Mouse (Mus musculus) ovary, postnatal 36 days (tissue): ENCODE data around the gene Tob2.
A peak's percentile ranks its signal among the peaks of the same experiment; 100 is the strongest.

Experiments
- DNase-seq: peaks from one replicate; pipeline ENCODE4 v3.0.0; 2022; ENCODE audit warnings: low spot score, mixed read lengths

Gene Tob2

DNA sequence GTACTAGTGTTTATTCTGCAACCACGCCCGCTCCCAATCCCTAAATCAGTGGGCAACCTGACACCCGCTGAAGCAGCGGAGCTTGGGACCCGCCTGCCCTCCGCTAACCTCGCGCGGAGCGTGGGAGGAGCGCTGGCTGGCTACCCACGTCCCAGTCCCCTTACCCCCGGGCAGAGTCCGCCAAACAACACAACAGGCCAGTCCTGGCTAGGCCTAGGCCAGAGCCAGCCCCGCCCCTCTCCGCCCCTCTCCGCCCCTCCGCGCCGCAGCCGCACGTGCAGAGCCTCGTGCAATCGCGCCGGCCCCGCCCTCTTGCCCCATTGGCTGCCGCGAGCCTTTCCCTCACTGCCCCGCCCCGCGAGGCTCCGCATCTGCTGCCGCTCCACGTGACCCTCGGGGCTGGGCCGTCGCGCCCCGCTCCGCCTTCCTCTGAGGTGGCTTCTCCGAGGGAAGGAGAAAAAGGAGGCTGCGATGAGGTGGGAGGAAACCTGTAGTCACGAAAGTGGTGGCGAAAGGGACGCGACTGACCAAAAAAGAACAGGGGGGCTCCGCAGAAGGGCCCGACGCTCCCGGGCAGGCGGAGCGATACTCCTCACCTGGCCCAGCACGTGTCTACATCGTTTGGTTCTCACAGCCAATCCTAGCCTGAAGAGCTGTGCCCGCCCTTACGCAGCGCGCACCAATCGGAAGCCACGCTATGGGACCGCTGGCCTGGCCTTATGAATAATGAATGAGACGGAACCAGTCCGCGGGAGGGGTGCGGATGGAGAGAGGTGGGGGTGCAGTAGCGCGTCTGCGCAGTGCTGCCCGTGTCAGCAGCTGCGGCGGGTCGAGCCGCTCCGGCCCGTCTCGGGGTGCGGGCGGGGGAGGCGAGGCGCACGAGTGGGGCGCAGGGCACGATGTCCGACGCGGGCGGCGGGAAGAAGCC lies 47.7 kb downstream of the Tob2 start:
- DNase-seq: peak; percentile 98

DNA sequence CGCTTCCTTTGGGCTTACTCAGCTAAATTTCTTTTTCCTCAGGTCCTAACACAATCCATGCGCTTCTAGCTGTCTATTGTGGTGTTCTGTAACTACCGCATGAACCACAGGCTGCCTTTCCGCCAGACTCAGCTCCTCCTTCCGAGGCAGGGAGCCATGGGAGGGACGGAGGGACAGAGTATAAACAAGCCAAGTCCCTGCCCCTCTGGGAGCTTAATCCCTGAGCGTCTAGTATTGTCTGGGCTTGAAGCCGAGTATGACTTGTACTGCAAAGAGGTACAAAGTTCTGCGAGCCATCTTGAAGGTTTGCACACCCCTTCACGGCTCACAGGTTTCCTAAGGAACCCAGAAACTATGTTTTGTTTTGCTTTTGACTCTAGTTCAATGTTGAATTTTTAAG lies 48.4 kb downstream of the Tob2 start:
- peak; percentile 85 for DNase-seq

DNA sequence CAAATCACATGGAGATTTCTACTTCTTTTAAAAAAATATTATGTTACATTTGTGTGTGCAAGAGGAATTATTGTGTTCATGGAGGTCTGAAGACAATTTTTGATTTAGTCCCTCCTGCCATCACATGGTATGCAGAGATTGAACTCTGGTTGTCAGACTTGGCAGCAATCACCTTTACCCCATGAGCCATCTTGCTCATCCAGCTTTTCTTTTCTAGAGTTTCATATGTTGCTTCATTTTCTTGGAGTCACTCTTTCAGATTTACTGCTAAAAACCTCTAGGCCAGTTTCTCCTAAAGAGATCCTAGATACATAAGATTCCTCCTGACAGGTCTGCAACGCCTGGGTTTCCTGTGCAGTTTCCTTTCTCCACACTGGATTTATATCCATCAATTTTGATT lies 49.0 kb downstream of the Tob2 start:
- no peak for DNase-seq

DNA sequence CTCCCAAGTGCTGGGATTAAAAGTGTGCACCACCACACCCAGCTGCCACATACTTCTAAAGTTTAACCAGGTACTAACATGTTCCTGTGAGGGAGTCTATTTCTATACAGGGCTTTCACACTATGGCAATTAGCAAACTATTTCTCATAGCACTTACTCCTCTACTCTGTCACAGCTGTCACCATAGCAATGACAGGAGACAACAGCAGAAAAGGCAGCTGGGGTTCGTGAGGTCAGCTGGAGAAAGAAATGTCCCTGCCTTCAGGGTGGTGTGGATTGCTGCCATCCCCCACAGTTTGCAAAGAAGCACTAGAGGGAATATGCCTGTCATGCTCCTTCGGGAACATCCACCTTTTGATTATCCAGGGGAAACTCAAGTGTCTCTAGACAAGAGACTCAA lies 49.8 kb downstream of the Tob2 start:
- no peak for DNase-seq

DNA sequence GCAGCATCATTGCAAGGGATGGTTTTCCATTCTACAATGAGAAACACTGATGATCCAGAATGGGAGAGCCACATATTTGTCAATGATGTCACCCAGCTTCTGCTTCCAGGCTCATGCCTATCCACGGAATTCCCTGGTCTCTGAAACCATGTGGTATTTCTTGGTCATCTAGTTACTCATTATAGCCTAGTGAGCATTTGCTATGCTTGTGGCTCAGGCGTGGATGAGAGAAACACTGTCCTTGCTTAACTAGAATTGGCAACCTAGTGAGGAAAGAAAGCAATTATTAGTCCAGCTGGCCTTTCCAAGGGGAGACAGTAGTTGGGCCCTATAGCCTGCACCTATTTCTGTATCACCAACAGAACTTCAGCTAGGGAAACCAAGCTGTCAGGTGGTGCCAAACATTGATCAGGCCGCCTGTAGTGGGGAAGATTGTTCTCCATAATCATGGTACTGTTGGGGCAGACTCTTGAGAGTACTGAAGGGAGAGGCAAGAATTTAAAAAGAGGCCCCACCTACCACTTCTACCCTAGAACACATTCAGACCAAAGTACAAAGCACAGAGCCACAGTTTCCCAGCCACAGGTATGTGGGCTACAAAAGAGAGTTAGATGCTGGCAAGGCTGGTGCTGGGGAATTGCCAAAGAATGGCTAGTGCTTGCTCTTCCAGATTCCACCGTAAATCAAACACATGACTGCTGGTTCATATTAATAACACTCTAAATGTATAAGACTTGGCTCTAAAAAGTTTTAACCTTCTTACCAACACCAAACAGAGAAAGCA lies 51.8 kb downstream of the Tob2 start:
- DNase-seq: no peak

DNA sequence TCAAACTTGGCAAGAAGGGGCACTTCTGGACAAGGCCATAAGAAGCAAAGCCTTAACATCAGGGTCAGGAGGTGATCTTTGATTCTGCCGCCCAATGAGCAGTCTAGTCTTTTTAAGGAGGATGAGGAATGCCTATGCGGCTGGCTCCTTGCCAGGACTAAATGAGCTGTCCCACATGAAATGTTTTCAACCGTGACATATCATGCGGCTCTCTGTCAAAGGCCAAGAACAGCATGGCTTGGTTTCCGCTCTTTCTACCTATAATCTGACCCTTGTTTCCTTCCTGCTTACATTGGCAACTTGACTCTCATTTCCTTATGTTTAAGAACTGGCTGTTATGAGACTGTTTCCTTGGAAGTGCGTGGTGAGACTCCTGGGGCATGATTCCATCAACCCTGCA lies 53.0 kb downstream of the Tob2 start:
- no peak for DNase-seq

DNA sequence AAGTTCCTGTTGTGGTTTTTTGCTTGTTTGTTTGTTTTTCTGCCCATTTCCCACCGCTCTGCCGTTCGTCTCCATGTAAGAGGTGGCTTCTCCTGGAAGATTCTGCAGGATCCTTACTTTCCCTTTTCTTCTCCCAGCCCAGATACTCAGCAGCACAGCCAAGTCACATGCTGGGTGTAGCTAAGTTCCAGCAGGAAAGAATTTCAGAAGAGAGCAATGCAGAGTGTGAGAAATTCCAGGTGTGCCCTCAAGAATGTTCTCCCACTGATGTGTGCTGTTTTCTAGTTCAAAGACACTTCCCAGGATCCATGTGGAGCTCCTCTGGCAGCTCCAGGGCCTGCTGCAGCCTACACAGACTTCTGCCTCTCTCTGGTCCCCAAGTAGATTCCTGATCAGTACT lies 53.7 kb downstream of the Tob2 start:
- DNase-seq: no peak

DNA sequence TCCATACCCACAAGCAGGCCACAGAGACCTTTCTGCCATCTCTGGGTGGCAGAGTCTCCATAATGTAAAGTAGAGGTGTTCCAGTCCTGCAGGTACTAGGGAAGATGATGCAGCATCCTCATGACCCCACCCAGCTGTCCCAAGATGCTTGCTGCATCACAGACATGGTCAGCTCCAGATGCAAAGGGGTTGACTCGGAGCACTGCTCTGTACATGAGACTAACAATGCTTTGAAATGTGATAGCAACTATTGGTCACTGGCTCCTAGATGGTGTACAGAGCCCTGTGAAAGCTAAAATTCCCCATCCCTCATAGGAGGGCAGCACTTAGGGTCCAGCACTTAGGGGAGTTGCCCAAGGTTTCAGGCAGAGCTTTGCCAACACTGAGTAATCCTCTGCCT lies 54.4 kb downstream of the Tob2 start:
- DNase-seq: no peak

DNA sequence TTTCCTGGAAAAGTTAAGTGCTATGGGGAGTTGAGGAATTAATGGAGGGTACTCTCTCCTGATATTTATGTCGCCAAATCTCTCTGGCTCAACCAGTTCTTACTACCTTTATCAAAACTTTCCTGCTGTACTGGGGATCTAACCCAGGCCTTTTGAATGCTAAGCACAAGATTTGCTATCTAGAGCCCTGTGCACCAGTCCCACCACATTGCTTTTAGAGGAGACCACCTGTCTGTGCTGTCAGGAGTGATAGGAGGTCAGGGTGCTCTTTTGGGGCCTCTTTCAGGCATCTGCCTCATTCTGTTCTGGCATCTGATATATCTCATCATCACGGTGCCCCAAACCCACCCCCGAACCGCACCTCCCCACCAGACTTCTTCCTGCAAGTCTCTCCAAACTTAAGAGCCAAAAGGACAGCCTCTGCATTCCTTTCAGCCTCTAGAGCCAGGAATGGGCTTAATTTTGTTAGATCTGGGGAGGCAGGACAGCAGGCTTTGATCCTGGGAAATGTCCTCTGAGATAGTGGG lies 55.1 kb downstream of the Tob2 start:
- no peak for DNase-seq

DNA sequence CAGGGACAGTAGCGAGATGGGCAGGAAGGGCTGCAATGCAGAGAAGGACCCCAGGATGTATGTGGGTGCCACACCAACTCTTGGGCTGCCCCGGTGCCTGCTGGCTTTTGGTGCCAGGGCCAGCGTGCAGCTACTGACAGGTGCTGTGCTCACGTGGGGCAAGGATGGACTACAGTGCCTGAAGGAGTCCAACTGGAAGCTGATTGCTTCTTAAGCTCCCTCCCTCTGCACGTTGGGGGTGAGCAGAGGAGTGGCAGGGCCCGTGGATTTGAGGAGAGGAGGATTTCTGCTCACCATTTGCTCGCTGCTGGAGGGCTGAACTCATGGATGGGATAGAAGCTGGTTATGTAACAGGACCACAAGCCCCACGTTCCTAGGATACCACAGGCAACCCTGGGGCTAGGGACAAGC lies 55.6 kb downstream of the Tob2 start:
- DNase-seq: no peak

DNA sequence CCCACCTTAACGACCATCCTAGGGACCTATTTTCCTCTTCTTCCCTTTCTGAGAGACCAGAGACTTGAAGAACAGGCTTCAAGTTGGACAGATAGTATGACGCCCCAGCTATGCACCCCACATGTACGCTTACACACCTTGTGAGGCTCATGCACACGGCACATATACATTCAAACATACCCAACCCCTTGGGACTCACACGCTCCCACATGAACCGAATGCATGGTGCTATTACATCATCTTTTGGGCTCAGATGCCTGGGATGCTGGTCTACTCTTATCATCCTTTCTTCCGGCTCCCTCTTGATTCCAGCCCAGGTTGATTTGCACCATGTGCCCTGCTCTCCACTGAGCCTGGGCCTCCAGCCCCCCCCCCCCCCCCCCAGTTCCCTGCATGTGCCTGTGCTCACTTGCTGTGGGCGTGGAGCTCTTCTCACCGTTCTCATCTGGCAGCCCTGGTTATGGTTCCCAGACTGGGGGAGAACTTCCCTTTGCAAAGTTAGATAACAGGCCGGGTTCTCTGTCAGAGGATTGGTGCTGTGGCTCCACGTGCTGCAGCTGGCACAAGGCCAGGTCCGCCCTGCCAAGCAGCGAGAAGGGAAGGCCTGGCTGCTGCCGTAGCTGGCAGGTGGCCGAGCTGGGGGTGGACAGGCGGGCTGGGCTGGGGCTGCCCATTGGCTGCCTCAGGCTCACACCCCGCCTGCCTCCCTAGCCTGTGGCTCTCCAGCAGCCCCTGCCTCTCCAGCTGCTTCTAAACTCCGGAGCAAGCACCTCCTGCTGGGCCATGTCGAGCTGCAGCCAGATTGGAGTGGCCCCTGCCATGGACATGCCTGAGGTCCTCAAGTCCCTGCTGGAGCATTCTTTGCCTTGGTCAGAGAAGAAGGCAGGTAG lies 56.4 kb downstream of the Tob2 start, which contains the start of gene Tef:
Gene Tef (plus strand): TSS at position 421 of the 890 bp plus-strand sequence.
- DNase-seq: peak; percentile 100

DNA sequence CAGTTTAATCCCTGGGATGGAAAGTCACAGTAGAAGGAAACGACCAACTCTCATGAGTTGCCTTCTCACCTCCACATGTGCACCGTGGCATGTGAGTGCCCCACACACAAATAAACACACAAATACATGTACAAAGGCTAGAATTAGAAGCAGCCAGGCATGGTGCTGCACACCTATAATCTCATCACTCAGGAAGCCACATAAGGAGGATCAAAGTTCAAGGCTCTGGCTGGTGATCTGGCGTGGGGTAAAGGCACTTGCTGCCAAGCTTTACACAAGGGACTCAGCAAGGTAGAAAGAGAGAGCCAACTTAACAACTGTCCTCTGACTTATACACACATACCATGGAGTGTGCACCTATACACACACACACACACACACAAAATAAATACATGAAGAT lies 58.2 kb downstream of the Tob2 start:
- no peak for DNase-seq

DNA sequence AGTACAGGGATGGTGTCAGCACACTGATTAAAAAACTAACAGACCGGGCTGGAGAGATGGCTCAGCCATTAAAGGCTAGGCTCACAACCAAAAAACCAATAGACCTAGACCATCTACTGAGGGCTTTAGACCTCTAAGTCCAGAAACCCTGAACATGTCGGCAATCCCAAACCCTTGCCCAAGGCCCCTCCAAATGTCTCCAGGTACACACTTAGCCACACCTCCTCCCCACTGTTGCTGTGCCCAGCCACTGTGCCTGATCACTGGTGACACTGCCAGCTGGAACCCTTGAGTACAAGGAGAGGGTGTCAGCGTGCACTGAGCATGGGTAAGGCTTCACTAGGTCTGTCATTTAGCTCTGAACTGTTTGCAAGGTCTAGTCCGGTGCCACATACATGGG lies 60.2 kb downstream of the Tob2 start:
- DNase-seq: no peak
